Mouse (Mus musculus): ENCODE measurements around the gene Papolb.

DNA sequence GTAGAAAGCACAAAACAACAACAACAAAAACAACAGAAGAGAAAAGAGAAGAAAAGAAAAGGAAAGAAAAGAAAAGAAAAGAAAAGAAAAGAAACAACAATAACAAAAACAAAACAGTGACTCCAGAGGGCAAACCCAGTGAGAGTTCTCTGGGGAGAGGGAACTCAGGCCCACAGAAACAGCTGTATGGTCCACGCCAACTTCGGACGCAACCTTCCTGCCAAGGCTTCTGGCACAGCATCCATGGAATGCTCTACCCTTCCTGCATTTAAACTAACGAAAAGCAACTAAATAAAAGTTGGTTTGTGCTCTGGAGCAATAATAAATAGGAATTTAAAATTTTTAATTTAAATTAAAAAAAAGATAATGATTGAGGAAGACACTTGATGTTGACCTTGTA, 26.8 kb upstream of the Papolb start:
- no peak for TF ChIP-seq TCF12 (IDR thresholded peaks at IDR 0.05; ENCODE audit: low read depth, low read length)
- no peak for TF ChIP-seq CTCF (conservative IDR thresholded peaks at IDR 0.05 in 1 of 2, IDR thresholded peaks at IDR 0.05 in 1 of 2; ENCODE audit: low read depth in 2 of 2, low read length in 2 of 2)
- TF ChIP-seq POLR2A (IDR thresholded peaks at IDR 0.05; ENCODE audit: low read depth, low read length), result no peak
- no peak for TF ChIP-seq USF2 (conservative IDR thresholded peaks at IDR 0.05; ENCODE audit: low read depth, low read length)
- no peak for TF ChIP-seq CHD1 (IDR thresholded peaks at IDR 0.05; ENCODE audit: low read depth, low read length)
- TF ChIP-seq ZNF384 (IDR thresholded peaks at IDR 0.05; ENCODE audit: low read depth, low read length), result no peak
- no peak for TF ChIP-seq EP300 (IDR thresholded peaks at IDR 0.05; ENCODE audit: low read length)
- no peak for TF ChIP-seq ETS1 (conservative IDR thresholded peaks at IDR 0.05; ENCODE audit: low read depth, low read length)
- no peak for TF ChIP-seq UBTF (IDR thresholded peaks at IDR 0.05; ENCODE audit: low read depth, low read length)
- no peak for TF ChIP-seq GABPA (IDR thresholded peaks at IDR 0.05; ENCODE audit: insufficient replicate concordance, low read depth, low read length)
- no peak for TF ChIP-seq MAFK (IDR thresholded peaks at IDR 0.05; ENCODE audit: insufficient replicate concordance, low read length)
- no peak for TF ChIP-seq MEF2A (IDR thresholded peaks at IDR 0.05; ENCODE audit: borderline replicate concordance, low read depth, low read length)
- TF ChIP-seq USF1 (IDR thresholded peaks at IDR 0.05; ENCODE audit: low read depth, low read length), result no peak
- TF ChIP-seq MXI1 (IDR thresholded peaks at IDR 0.05; ENCODE audit: low read depth, low read length), result no peak

All from CH12.LX (cell line).